Mouse (Mus musculus) forebrain, postnatal 0 days (tissue): Measurements from ENCODE around the gene H2-T23. TPM values are rescaled to one million over a fixed set of nuclear protein-coding genes. Genes with fewer than 3 reads are reported as not detected.

Source experiments
- ATAC-seq: fragments of 200-750 bp; cut with Nextera tagmentation; 2 replicates; pipeline ENCODE4 v1.8.0; 2017; ENCODE audit warnings: mild to moderate bottlenecking, moderate library complexity
- DNase-seq: peaks from one replicate; pipeline ENCODE4 v3.0.0-alpha.2; 2015
- H3K27ac ChIP-seq: fragments of 300-500 bp; sonication (generic); 2 replicates; pipeline ENCODE4 v1.5.1; 2014; ENCODE audit warnings: low read depth, mild to moderate bottlenecking, antibody characterized with exemption, low read length, moderate library complexity, mixed read lengths
- H3K27me3 ChIP-seq: fragments of 300-500 bp; sonication (generic); 2 replicates; pipeline ENCODE4 v1.6.1; 2014; ENCODE audit warnings: mild to moderate bottlenecking, low read length, mixed read lengths; ENCODE audit not compliant: insufficient read depth
- H3K36me3 ChIP-seq: fragments of 300-500 bp; sonication (generic); 2 replicates; pipeline ENCODE4 v1.6.1; 2014; ENCODE audit warnings: mild to moderate bottlenecking, moderate library complexity; ENCODE audit not compliant: insufficient read depth
- H3K4me1 ChIP-seq: fragments of 300-500 bp; sonication (generic); 2 replicates; pipeline ENCODE4 v1.6.1; 2014; ENCODE audit warnings: antibody characterized with exemption; ENCODE audit not compliant: insufficient read depth
- H3K4me2 ChIP-seq: fragments of 300-500 bp; sonication (generic); 2 replicates; pipeline ENCODE4 v1.6.1; 2014; ENCODE audit warnings: low read depth, mild to moderate bottlenecking, moderate library complexity
- H3K4me3 ChIP-seq: fragments of 300-500 bp; sonication (generic); 2 replicates; pipeline ENCODE4 v1.5.1; 2014; ENCODE audit warnings: low read depth, low read length, mixed read lengths
- H3K9ac ChIP-seq: fragments of 300-500 bp; sonication (generic); 2 replicates; pipeline ENCODE4 v1.6.1; 2014; ENCODE audit warnings: mild to moderate bottlenecking
- H3K9me3 ChIP-seq: fragments of 300-500 bp; sonication (generic); 2 replicates; pipeline ENCODE4 v1.6.1; 2016; ENCODE audit warnings: low read length
- CTCF ChIP-seq: sonication (generic); IDR thresholded peaks from 2 replicates; pipeline ENCODE4 v1.5.1; 2016; ENCODE audit warnings: antibody characterized with exemption, control low read depth, low read depth
- WGBS: fragments of 180-500 bp; shearing (Covaris S2); extraction: QIAGEN DNeasy Blood & Tissue Kit; methylation state at CpG from one replicate; pipeline ENCODE4 v1.1.7; 2014; 5-methylcytosine and 5-hydroxymethylcytosine counted together
- polyA plus RNA-seq: library from polyadenylated mRNA; unstranded; fragments of >200 nt; fragmentation: Nextera tagmentation; extraction: Ambion mirVana; gene quantifications from 2 replicates; pipeline ENCODE4 v1.2.1, GENCODE M21; 2015
- total RNA-seq: library from RNA; depleted of rRNA; stranded (reverse); fragments of >200 nt; gene quantifications from 2 replicates; pipeline ENCODE4 v1.2.3, GENCODE M21; 2014

Gene H2-T23
- total and polyA plus RNA-seq, 2 experiments from 2014 or later = 6.9 to 9.0 TPM

DNA sequence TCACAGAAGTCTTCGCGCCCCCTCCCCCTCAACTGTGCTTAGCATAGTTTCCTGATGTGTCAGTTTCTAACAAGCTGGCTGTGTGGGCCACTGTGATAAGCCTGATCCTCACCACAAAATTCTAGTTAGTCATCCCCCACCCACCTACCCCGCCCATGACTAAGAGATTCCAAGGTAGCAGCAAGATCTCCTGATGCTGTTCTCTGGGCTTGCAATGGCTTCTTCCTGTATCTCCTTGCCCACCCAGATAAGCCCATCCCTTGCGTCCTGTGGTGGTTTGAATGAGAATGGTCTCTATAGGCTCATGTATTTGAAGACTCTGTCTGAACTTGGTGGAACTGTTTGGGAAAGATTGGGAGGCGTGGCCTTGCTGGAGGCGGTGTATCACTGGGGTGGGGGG, 30.7 kb downstream of the H2-T23 start:
- no peak for TF ChIP-seq CTCF
- Histone ChIP-seq H3K27me3 (no peaks in the 10 kb centered on the region), H3K4me2 (no peak overlapping the region), H3K9ac (no peak overlapping the region), H3K36me3 (no peaks in the 10 kb centered on the region), H3K9me3 (no peaks in the 10 kb centered on the region), H3K27ac (no peak overlapping the region), H3K4me3 (no peak overlapping the region), H3K4me1 (no peaks in the 10 kb centered on the region)
- no peak for ATAC-seq
- no peak for DNase-seq
- 98% methylated on average over 6 of the region's 6 CpGs for WGBS

DNA sequence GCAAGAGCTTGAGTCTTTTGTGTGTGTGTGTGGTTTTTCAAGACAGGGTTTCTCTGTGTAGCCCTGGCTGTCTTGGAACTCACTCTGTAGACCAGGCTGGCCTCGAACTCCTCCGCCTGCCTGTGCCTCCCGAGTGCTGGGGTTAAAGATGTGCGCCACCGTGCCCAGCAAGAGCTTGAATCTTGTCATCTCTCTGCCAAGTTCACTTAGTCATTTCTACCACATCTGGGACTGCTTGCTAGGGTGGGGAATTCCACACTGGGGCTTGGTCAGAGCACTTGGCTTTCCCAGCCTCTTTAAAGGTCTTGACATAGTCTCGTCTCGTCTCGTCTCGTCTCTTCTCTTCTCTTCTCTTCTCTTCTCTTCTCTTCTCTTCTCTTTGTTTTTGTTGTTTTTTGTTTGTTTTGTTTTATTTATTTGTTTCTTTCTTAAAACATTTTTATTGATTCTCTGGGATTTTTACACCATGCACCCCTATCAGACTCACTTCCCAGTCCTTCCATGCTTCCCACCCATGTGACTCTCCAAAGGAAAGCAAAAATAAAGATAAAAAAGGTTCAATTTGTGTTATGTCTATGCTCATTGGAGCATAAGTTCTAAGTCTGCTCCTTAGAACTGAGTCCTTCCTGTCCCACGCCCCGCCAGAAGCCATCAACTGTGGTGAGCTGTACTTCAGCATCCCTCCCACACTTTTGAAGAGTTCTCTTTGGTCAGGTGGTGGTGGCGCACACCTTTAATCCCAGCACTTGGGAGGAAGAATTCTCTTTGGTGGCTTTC, 31.3 kb downstream of the H2-T23 start:
- no peak for TF ChIP-seq CTCF
- H3K27me3 ChIP-seq = no peaks in the 10 kb centered on the region
- ATAC-seq (no peak), DNase-seq (no peak)
- H3K27ac ChIP-seq = no peak overlapping the region
- H3K4me2 ChIP-seq = no peak overlapping the region
- H3K9me3 ChIP-seq = no peaks in the 10 kb centered on the region
- 96% methylated on average over 12 of the region's 12 CpGs for WGBS
- H3K36me3 ChIP-seq = no peaks in the 10 kb centered on the region
- no peak overlapping the region for H3K4me3 ChIP-seq
- H3K9ac ChIP-seq = no peak overlapping the region
- H3K4me1 ChIP-seq = no peaks in the 10 kb centered on the region

DNA sequence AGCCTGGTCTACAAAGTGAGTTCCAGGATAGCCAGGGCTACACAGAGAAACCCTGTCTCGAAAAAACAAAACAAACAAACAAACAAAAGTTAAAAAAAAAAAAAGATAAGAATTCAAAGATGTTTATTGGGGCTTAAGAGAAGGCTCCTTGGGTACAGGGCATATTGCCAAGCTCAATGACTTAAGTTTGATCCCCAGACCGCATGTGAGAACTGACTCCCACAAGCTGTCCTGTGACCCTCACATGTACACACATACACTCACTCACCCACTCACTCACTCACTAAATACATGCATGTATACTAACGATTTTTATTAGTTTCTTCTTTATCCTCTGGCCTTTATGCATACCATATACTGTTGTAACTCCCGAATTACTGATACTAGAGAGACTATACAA, 32.3 kb downstream of the H2-T23 start:
- Histone ChIP-seq H3K4me3 (no peak overlapping the region), H3K36me3 (no peaks in the 10 kb centered on the region), H3K9ac (no peak overlapping the region), H3K9me3 (no peaks in the 10 kb centered on the region), H3K4me1 (peaks cover 4% of the 10 kb centered on the region; the same call in 1 of the 2 replicates), H3K27ac (no peak overlapping the region), H3K27me3 (no peaks in the 10 kb centered on the region), H3K4me2 (no peak overlapping the region)
- TF ChIP-seq CTCF = no peak
- DNase-seq (no peak), ATAC-seq (no peak)
- 89% methylated on average over 4 of the region's 4 CpGs for WGBS

DNA sequence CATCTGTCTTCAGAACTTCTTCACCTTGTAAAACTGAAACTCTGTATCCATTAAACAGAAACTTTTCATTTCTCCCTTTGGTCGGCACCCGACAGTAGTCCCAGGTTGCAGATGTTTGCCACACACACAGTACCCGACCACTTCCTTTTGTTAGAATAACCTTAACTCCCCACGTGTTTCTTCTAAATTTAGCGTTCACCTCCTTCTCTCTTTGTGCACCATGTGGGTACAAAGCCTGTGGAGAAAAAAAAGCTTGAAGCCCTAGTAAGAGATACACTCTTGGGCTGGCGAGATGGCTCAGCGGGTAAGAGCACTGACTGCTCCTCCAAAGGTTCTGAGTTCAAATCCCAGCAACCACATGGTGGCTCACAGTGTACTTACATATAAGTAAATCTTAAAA, 33.3 kb downstream of the H2-T23 start:
- Histone ChIP-seq H3K4me1 (peaks cover 4% of the 10 kb centered on the region; the same call in 1 of the 2 replicates), H3K4me3 (no peak overlapping the region), H3K4me2 (no peak overlapping the region), H3K27me3 (no peaks in the 10 kb centered on the region), H3K9me3 (no peaks in the 10 kb centered on the region), H3K36me3 (no peaks in the 10 kb centered on the region), H3K9ac (no peak overlapping the region), H3K27ac (no peak overlapping the region)
- ATAC-seq = no peak
- DNase-seq = no peak
- no peak for TF ChIP-seq CTCF
- 88% methylated on average over 7 of the region's 7 CpGs for WGBS

DNA sequence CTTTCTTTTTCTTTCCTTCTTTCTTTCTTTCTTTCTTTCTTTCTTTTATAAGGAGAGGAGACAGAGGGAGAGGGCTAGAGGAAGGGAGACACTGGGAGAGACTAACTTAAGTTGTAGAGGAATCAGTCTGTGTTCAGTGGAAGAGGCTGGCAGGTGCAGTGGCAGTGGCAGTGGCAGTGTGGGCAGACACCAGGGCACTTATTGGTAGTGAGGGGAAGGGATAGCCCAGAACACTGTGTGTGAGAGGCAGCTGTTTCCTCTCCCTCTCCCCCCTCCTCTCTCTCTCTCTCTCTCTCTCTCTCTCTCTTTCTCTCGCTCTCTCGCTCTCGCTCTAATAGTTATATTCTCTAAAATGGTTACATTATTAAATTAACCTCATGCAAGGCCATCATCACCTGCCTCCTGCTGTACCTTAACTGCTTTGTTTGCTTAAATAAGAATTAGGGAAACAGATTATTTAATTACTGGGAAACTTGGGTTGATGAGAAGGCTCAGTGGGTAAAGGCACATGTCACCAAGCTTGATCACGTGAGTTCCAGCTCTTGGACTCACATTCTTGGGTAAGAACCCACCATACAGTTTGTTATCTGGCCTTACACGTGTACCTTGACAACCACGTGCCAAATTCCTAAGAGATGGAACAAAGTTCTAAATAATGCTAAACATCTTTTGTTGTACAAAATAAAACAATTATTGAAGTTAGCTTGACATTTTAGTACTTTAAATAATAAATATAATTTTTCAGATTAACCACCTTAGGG, 33.9 kb downstream of the H2-T23 start:
- Histone ChIP-seq H3K36me3 (no peaks in the 10 kb centered on the region), H3K4me2 (no peak overlapping the region), H3K9ac (no peak overlapping the region), H3K27me3 (no peaks in the 10 kb centered on the region), H3K27ac (no peak overlapping the region), H3K9me3 (no peaks in the 10 kb centered on the region), H3K4me1 (peaks cover 4% of the 10 kb centered on the region; the same call in 1 of the 2 replicates), H3K4me3 (no peak overlapping the region)
- WGBS = 89% methylated on average over 6 of the region's 6 CpGs
- ATAC-seq (no peak), DNase-seq (no peak)
- no peak for TF ChIP-seq CTCF

DNA sequence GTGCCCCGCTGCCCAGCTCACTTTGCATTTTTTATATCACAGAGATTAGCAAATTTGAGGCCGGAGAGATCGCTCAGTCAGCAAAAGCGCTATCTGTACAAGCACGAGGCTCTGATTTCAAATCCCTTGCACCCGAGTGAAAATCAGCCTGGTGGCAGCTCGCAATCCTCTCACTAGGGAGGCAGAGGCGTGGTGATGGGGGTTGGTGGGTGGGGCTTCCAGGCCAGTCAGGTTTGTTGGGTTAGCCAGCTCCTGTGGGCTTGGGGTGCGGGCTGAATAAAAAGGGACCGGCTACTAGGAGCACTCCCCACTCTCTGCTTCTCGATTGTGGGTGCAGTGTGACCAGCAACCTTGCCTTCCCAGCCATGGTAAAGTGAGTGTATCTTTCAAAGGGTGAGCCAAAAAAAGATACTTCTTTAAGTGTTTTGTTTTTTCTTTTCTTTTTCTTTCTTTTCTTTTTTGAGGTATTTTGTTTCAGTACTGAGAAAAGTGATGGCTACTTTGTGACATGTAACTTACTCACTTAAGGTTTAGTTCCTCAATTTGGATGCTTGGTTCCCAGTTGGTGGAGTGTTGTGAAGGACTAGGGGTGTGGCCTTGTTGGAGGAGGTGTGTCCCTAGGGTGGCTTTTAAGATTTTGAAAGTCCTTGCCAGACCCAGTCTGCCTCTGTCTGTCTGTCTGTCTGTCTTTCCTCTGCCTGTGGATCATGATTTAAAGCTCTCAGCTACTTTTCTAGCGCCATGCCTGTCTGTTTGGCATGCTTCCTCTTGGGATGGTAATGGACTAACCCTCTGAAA, 34.7 kb downstream of the H2-T23 start:
- Histone ChIP-seq H3K4me2 (no peak overlapping the region), H3K9me3 (no peaks in the 10 kb centered on the region), H3K27me3 (no peaks in the 10 kb centered on the region), H3K9ac (peak overlapping the region; percentile 14; the same call in 1 of the 2 replicates), H3K27ac (no peak overlapping the region), H3K4me3 (no peak overlapping the region), H3K4me1 (peaks cover 4% of the 10 kb centered on the region; the same call in 1 of the 2 replicates), H3K36me3 (no peaks in the 10 kb centered on the region)
- ATAC-seq (no peak), DNase-seq (no peak)
- WGBS = 55% methylated on average over 12 of the region's 12 CpGs
- no peak for TF ChIP-seq CTCF
